Mouse (Mus musculus) heart, postnatal 36 days (tissue): ENCODE measurements around the gene Anapc15-ps. TPM values are rescaled to one million over a fixed set of nuclear protein-coding genes. Genes with fewer than 3 reads are reported as not detected.

Experiments
- DNase-seq, 2 experiments: peaks; one replicate each; pipeline ENCODE4 v3.0.0; 2021 to 2022
- intact Hi-C: fragments of 180-260 bp; cut with DNase I; formaldehyde crosslinking; loops from one replicate; pipeline ENCODE4 v1.15.1; 2025
- total RNA-seq, 2 experiments: library from RNA; stranded (reverse); gene quantifications; 2 replicates each; pipeline ENCODE4 v1.2.3; 2021

The Anapc15-ps gene
- total RNA-seq, 2 experiments from 2014 or later = not detected

DNA sequence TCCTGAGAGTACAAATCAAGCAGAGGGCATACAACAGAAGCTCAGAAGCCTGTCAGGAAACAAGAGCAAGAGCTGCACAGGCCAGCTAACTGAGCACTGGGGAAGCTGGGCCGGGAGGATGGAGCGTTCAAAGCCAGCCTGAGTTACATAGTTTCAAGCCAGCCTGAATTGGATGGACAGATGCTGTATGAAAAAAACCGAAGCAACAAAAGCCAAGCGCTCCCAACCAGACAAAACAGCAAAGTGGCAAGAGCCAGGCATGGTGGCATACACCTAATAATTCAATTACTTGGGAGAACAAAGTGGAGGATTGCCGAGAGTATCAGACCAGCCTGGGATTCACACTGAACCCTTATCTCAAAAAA, 3.7 kb upstream of the Anapc15-ps start:
- intact Hi-C loops = loop anchor here (1.0 to 2.0 kb wide), 2 partner anchors 18 to 31 kb away; no protein-coding TSS in a partner anchor
- DNase-seq = no peak

DNA sequence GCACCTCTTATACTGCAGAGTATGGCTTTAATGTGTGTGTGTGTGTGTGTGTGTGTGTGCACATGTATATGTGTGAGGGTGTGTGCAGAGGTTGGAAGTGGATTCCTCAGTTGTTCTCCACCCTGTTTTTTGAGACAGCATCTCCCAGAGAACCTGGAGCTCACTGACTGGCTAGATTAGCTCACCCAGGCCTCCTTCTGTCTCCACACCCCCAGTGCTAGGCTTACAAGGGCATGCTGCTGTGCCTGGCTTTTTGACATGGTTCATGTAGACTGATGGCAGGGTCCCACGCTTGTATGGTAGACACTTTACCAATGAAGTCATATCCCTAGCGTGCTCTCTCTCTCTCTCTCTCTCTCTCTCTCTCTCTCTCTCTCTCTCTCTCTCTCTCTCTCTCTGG, 3.1 kb upstream of the Anapc15-ps start:
- intact Hi-C loops = loop anchor here (2.0 kb wide), 1 partner anchor 18 kb away; no protein-coding TSS in a partner anchor
- DNase-seq = no peak

DNA sequence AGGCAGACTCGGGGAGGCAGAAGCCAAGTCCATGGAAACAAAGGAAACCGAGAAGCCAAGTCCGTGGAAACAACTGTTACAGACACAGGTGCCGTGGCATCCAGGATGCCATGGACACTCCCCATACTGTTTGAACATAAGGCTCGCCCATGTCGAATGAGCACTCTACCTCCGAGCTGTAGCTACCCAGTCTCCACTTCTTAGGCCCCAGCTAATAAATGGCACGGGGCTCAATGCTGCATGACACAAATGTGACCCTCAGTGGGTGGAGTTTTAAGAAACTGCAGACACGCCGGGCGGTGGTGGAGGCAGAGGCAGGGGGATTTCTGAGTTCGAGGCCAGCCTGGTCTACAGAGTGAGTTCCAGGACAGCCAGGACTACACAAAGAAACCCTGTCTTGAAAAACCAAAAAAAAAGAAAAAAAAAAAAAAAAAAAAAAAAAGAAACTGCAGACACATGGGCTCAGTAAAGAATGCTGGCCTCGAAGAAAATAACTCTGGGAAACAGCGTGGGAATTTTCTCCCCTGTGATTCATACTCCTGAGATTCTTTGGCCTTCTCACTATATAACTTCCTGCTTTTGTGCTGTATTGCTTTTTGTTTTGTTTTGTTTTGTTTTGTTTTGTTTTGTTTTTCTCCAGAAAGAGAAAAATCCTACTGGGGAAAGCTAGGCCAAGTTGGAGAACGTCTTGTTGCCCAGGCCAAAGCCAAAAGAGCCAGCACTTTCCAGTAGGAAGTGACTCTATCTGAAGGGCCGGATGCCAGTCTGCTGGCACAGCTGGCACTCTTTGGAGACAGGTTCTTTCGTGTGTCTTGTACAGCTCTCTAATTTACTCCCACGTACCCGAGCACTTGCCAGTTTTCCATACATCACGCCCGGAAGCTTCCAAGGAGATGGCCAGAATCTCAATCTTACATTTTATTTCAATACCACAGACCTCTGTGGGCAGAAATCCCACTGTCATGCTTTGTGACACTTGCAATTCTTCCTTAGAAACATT, 2.2 kb downstream of the Anapc15-ps start:
- no peak for DNase-seq
- intact Hi-C loops = no loop called here

DNA sequence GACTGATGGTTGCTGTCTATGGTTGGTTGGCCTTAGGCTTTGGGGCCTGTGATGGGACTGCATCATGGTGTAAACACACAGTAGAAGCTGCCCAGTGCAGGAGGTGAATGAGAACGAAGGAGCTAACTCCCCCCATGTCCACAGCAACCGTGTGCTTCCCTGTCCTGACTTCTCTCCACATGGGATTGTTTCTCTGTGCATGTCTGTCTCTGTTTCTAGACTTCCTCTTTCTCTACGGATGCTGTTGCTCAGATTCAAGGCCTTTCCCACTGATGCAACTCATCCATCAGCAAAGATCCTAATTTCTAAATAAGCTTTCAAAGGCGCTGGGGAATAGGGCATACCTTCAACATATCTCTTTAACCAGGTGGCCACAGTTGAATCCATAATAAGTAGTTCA, 3.4 kb downstream of the Anapc15-ps start:
- intact Hi-C loops = no loop called here
- no peak for DNase-seq

DNA sequence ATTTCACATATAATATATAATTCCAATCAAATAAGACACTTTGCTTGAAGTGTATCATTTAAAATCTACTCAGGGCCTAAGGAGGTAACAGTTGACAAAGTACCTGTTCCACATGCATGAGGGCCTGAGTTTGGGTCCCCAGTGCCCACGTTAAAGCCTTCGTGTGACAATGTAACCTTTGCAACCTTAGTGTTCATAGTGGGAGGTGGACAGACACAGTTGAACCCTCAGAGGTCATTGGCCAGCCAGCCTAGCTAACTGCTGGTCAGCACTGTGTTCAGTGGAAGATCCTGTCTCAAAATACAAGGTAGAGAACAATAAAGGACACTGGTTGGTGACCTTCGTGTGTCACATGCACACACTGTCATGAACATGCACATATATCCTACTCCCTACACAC, 4.2 kb downstream of the Anapc15-ps start:
- intact Hi-C loops = no loop called here
- DNase-seq = no peak

DNA sequence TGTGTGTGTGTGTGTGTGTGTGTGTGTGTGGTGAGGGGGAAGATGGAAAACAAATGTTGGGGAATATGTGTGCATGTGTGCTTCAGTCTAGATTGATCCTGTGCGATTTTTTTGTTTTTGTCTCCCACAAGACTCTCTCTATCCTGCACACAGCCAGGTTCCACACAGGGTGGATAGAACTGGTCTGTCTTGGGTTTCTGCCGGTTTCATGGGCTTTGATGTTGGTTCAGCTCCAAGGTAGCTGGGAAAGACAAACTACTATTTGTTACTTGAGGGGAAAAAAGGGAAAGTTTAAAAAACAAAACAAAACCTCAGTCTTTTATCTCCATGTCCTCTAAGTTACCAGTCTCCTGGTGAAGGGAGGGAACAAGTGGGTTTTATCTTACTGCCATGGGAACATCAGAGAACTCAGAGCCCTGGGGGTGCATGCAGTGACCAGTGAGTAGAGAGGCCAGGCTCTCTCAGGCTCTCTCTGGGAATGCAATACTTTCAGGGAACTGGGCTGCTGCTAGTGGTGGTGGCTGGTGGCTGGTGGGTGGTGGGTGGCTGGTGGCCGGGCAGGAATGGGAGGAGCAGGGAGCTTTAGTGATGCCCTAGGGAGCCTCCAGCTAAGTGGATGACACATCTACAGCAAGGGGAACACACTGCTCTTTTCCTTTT, 5.8 kb downstream of the Anapc15-ps start:
- DNase-seq = no peak
- intact Hi-C loops = no loop called here

DNA sequence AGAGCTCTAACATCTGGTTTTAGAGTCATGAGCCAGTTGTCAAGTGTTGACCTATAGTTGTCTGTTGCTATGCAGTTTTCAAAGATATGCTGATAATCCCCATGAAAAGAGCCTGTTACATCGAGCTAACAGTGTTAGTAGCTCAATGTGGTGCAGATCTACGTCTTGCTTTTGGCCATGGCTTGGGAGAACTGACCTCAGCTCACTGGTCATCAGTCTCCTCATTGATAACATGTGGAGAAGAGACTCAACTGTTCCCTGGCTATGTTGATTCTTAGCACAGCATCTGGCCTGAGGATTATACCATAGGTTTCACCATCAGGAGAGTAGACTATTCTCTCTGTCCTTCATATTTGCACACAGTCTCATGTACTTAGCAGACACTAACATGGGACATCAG, 6.5 kb downstream of the Anapc15-ps start:
- intact Hi-C loops = no loop called here
- no peak for DNase-seq

DNA sequence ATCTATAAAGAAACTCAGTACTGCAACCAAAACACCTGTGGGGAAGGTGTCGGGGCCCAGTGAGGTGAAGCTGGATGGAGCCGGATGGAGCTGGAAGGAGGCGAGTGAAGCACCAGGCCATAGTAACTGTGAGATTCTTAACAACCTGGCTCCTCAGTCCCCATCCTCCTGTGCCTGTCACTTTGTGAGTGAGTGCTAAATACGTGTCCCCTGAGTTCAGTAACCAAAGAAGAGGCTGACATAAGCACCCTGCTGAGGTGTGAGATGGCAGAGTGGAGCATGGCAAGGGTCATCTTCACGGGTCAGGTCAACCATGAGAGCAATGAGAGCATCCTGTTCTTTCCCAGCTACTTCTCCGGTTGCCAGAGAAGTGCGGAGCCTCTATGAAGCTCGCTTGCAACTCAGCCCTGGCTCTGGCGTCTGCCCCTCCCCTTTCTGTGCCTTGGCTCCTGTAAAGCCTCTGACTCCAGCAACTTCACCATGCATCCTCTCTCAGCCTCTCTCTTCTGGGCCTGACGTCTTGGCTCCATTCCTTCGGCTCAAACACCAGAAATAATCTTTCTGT, 7.7 kb downstream of the Anapc15-ps start:
- intact Hi-C loops = no loop called here
- no peak for DNase-seq

DNA sequence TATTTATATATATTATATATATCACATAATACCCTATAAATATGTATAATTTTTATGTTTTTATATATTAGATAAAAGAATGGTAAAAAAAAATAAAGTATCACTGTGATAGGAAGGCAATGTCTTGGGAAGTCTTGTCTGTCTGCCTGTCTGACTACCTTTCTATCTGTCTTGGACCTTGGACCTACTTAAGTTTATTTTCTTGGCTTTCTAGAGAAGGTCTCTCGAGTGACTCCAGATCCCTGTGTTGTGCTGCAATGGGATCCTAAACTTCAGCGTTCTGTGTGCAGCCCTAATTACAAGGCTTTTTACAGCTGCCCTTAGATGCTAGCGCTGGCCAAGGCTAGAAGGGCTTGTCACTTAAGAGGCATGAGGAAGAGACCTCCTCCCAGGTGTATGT, 8.6 kb downstream of the Anapc15-ps start:
- intact Hi-C loops = no loop called here
- DNase-seq = no peak

DNA sequence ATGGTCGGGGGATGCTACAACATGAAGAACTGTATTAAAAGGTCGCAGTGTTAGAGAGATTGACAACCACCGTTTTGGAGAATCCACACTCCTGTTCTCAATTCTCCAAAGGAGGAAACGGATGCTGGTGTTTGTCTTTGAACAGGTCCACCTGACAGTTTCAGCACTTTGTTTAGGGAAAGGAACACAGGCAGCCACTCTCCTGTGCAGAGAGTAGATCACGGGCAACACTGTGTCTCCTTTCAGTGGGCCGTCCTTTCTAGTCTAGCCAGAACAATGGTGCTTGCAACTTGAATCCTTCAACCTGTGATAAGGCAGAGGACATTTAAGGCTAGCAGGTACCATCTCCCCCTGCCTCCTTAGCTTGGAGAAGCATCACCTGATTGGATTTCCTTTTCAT, 12.9 kb downstream of the Anapc15-ps start:
- intact Hi-C loops = no loop called here
- no peak for DNase-seq

DNA sequence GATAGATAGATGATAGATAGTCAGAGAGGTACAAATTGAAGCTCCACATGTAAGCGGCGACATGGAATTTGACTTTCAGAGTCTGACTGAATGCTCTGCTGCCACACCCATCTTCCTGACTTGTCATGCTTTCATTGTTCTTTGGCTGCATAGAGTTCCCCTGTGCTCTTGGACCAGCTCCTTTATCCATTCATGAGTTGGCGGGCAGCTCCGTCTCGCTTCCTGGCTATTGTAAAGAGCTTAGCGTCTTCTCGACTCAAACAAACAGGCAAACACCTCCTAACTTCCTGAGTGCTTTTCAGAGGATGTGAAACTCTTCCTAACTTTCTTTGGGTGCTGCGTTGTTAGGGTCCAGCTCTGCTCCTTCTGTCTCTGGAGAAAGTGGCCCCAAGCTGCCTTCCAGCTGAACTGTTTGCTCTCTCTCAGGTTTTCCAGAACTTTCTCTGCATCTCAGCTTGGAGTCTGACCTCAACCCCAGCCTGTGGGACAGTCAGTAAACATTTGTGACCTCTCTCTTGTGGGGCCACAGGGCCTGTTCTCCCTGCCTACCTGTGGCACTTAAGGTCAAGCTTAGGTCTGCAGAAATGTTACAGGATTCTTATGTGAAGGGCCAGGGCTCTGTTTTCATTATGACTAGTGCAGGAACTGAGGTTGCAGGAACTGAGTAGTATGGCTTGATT, 13.6 kb downstream of the Anapc15-ps start:
- DNase-seq = peak in 1 of 2 experiments; percentile 25
- intact Hi-C loops = loop anchor here (1.0 to 2.0 kb wide), 2 partner anchors 17 to 49 kb away; no protein-coding TSS in a partner anchor

DNA sequence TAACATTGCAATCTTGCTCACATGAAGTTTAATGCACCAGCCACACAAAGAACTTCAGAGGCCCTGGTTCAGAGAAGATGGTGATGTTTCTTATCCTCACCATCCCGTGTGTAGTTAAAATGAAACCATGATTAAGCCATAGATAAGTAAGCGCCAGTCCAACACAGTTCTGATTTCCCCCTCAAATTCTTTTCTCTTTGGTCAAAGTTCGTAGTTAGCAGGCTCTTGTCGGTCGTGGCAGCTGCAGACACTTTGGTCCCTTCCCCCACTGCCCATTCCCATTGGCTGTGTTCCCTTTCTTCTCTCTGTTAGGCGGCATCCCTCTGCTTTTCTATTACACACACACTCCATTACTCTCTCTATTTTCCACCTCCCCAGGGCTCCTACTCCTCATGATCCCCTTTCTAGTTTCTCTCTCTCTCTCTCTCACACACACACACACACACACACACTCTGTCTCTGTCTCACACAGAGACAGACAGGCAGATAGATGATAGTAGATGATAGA, 14.4 kb downstream of the Anapc15-ps start:
- DNase-seq = no peak
- intact Hi-C loops = loop anchor here (1.0 to 2.0 kb wide), 2 partner anchors 18 to 49 kb away; no protein-coding TSS in a partner anchor

DNA sequence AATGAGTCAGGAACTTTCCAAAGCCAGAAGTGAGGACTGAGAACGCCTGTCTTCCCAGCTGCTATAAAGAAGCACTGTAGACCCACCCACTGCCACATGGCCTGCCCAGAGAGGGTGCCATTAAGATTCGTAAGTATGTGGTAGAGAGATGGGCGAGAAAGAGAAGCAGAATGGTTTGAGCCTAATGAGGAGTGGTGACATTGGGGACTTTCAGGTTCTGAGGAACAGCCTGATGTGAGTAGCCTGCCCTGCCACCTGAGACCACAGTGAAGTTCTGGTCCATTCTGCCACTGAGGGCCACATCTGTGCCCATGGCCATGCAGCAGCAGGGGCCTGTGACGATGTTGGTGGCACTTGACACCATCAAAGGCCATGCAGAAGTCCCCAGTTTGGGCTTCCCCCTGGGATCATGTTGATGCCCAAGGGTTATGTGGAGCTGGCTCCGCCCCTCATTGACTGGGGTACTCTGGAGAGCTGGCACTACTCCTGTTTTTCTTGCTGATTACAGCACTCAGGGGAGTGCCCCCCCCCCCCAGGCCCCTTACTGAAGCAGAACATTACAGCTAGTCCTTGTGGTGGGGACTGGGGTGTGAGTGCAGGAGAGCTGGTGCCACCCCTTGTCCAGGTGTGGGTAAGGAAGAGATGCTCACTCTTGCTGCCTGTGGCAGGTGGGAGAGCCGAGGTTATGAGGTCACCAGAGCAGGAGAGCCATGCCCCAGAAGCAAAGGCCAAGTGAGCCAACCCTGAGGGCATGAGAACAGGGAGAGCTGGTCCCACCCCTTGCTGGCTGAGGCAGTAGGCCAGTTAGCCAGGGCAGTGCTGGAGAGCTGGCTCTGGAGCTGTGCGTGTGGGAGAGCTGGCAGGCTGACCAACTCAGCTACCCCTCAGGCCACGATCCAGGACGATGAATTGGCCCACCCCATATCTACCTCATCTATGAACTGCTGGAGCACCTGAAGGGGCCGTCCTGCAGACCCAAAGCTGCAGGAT, 16.7 kb downstream of the Anapc15-ps start:
- intact Hi-C loops = no loop called here
- no peak for DNase-seq

DNA sequence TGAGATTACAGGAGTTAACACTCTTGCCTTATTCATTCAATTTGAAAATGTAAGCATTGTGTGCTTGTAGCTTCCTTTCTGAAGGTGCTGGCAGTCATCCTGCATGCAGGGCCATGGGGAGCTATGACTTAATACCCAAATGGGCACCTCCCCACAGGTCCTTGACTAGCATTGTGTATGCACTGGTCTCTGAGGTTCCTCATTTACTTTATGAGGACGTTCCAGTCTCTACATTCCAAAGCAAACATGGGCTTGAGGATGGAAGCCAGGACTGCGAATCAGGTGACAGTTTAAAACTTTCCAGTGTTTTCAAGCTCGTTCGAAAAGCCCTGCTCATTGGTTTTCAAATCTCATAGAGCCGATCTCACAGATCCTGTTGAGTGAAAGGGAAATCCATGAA, 21.1 kb downstream of the Anapc15-ps start:
- DNase-seq = no peak
- intact Hi-C loops = no loop called here

DNA sequence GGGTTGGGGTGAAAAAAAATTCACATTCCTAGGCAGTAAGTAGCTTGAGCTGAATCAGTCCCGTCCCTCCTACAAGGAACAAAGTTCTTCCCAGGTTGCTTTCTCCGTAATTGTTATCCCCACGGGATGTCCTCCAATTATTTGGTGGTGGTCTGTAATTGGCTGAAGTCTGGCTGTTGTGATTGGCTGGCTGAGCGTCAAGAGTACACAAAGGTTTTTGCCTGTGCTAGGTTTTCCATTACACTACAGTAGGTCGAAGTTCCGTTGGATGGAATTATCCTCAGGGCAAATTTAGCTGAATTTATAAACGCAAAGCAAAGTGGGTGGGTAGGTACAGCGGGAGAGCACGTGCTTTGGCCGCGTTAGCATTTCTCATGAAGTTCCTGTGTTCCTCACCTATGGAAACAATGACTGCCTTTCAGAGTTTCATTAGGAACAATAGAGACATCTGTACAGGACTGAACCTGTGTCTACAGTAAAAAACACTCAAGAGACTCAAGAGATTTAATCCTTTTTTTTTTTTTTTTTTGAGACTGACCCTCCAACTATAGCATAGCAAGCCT, 24.8 kb downstream of the Anapc15-ps start:
- no peak for DNase-seq
- intact Hi-C loops = loop anchor here (5.0 kb wide), 1 partner anchor 124 kb away; no protein-coding TSS in a partner anchor

DNA sequence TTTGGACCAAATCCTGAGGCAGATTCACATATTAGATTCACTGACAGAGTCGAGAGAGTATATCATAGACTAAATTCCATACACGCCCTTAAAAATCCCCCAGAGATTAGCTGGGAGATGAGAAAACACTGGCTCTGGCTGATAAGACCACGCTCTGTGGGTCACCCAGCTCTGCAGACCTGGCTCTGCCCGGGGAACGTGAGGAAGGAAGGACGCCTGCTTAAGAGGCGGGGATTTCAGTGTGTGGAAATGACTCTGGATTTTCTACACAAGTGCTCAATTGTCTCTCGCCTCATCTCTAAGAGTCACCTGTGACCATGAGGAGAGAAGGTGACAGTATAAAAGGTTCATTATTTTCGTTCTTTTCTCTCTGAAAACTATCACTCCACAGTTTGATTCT, 26.1 kb downstream of the Anapc15-ps start:
- no peak for DNase-seq
- intact Hi-C loops = loop anchor here (5.0 kb wide), 1 partner anchor 125 kb away; no protein-coding TSS in a partner anchor

DNA sequence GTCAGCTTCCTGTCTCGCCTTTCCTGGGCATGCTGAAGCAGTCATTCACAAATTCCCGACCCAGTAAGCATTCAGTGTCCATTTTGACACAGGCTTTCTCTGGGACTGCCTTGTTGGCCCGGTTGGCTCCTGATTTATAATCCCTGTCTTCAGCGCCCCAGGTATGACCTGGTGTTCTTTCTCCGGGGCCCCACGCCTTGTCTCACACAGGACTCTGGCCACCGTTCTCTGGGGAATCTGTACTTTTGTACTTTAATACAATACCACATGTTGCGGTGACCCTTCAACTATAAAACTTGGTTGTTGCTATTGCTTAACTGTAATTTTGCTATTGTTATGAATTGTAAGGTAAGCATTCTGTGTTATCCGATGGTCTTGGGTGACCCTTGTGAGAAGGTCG, 26.7 kb downstream of the Anapc15-ps start:
- DNase-seq = no peak

DNA sequence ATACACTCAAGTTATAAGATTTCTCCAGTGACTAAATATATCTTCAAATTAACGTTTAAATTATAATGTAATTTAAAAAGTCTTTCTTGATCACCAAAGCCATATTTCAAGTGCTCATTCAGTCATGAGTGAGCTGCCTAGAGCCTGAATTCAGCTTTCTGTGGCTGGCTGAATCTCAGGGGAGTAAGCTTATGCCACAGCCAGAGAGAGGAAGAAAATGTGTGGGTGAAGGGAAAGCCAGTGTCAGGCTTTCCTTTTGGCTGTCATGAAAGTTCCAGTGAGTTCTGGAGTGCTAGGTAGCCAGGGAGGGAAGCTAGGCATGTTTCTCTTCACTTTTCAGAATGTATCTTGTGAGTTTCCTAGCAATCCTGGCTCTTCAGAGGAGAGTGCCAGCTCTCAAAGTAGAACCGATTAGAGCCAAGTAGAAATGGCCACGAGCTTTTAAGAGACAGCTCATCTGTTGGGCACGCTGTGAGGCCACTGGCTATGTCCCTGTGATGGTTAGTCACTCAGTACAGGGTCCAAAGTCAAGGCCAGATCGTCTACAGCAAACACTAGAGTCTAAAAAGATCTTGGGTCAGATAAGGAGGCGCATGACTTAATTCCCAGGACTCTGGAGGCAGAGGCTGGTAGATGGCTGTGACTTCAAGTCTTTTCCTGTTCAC, 29.4 kb downstream of the Anapc15-ps start:
- intact Hi-C loops = loop anchor here (5.0 kb wide), 1 partner anchor 213 kb away; no protein-coding TSS in a partner anchor
- peak; percentile 11 to 25 for DNase-seq

More for the DNA sequence above, 26.7 kb downstream of the Anapc15-ps start:
- intact Hi-C loops = loop anchor here (5.0 kb wide), 1 partner anchor 126 kb away; no protein-coding TSS in a partner anchor
